Mouse (Mus musculus) heart, postnatal 10 days (tissue): Measurements from ENCODE around the gene Get4. TPM values are rescaled to one million over a fixed set of nuclear protein-coding genes. Genes with fewer than 3 reads are reported as not detected.

Source experiments
- DNase-seq, 2 experiments: peaks; one replicate each; pipeline ENCODE4 v3.0.0; 2021
- intact Hi-C: fragments of 180-260 bp; cut with DNase I; formaldehyde crosslinking; loops from one replicate; pipeline ENCODE4 v1.15.1; 2025
- total RNA-seq, 2 experiments: library from RNA; stranded (reverse); gene quantifications; 2 replicates each; pipeline ENCODE4 v1.2.3; 2021

Get4 gene
- total RNA-seq, 2 experiments from 2014 or later = 57.6 to 59.4 TPM

- intact Hi-C loops = no loop called here
Observed at GRCm38 (mm10) chr5:139314941-139315642, 63.0 kb downstream of the Get4 start.

DNA sequence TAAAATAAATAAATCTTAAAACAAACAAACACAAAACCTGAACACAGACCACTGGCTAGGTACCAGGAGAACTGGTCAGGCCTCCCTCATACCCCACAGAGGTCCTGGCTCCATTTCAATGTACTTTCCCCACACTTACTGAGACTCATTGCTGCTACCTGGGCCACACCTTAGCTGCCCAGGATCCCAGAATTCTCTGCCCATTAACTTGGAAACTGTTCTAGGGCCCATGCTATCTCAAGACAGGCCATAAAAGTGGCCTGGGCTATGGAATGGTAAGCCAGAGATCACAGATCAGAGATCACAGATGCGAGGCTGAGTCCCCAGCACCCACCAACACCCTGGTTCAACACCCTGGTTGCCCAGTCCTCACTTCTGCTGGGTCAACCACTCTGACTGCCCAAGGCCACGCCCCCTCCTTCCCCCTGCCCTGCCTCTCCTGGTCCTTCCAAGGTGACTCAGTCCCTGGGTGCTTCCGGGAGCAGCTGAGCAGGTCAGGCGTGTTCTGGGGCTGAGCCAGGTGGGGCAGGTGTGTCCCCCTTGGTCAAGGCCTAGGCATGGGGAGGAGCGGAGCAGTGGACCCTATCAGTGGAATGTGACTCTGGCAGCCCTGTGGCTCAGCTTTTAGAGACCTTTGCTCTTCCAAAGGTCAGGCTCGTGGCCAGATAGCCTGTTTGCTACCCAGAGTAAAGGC, 65.0 kb downstream of the Get4 start:
- DNase-seq = no peak
- intact Hi-C loops = no loop called here

More at GRCm38 (mm10) chr5:139314941-139315642, 63.0 kb downstream of the Get4 start:
- no peak for DNase-seq

DNA sequence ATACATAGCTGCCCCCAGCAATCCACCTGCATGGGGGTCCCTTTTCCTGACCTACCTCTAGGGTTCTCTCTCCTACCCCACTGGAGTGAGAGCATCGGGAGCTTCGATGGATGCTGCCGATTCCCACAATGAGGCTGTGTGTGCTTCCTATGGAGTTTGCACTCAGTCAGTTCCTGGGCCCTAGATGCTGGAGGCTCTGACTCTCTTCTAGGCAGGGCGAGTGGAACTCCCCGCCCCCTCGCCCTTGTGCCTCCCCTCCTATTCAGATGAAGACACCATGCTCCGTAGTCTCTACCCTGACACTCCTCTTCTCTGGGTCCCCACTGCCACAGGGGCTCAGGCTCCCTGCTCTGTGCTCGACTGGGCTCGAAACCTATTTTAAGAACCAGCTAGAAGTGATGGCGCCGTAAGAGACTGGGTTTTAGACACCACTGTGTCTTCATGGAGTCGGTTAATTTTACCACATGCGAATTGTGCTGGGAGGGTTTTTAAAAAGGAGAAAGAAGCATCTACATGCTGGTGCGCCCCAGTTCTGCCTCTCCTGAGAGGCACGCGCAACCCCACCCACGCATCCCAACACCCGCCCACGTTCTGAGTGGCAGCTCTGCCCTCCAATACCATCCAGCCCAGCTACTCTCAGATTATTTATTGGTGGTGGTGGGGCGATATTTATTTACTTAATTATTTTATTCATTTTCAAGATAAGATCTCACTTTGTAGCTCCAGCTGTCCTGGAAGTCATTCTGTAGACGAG, 65.8 kb downstream of the Get4 start:
- intact Hi-C loops = no loop called here
- no peak for DNase-seq

Other genes with a start within 250 kb of the Get4 start
- gene Prkar1b, start 102.3 kb upstream of the Get4 start, total RNA-seq = 1 to 10 TPM; 1.5 to 3.5 TPM
- gene Dnaaf5, start 102.1 kb upstream of the Get4 start, total RNA-seq = 10 to 100 TPM; 17.9 to 18.0 TPM
- 10 to 100 TPM; 43.5 to 44.8 TPM for gene Sun1, start 51.7 kb upstream of the Get4 start, total RNA-seq
- 1 to 10 TPM; 1.6 to 1.8 TPM for gene Adap1, start 73.3 kb downstream of the Get4 start, total RNA-seq
- 10 to 100 TPM; 88.8 to 96.4 TPM for gene Cox19, start 99.1 kb downstream of the Get4 start, total RNA-seq
- not detected for gene Cyp2w1, start 100.3 kb downstream of the Get4 start, total RNA-seq
- gene Gpr146, start 125.4 kb downstream of the Get4 start, total RNA-seq = 10 to 100 TPM; 33.7 to 37.2 TPM
- gene C130050O18Rik, start 153.0 kb downstream of the Get4 start, total RNA-seq = under 1 TPM; 0.74 to 0.93 TPM
- 1 to 10 TPM; 2.5 to 2.6 TPM for gene Gper1, start 170.8 kb downstream of the Get4 start, total RNA-seq
- gene 3110082I17Rik, start 208.2 kb downstream of the Get4 start, total RNA-seq = 1 to 10 TPM; 9.9 to 10.0 TPM
- 10 to 100 TPM; 20.6 to 21.5 TPM for gene Zfand2a, start 232.2 kb downstream of the Get4 start, total RNA-seq